Mouse (Mus musculus) embryonic fibroblast, embryonic 13.5 days (primary cell): ENCODE results near the gene Usp50.

Source experiments
- CTCF ChIP-seq: IDR thresholded peaks from 2 replicates; pipeline ENCODE4 v1.5.1; 2011; ENCODE audit warnings: mild to moderate bottlenecking, control low read depth, low read length, moderate library complexity, borderline replicate concordance; ENCODE audit not compliant: insufficient read depth
- POLR2A ChIP-seq: IDR thresholded peaks from 2 replicates; pipeline ENCODE4 v1.6.1; 2011; ENCODE audit warnings: low read depth, mild to moderate bottlenecking, control low read depth, low read length, moderate library complexity

DNA sequence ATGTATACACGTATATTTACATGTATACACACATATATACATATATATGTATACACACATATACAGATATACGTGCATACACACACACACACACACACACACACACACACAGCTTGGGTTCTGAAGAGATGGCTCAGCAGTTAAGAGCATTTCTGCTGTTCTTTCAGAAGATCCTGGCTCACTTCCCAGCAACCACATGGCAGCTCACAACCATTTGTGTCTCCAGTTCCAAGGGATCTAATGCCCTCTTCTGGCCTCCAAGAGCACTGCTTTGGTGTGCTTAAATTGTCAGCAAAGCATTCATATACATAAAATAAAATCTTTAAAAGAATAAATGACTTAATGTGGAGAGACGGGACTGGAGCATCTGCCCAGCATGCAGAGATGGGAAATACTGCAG, 837 bp downstream of the Usp50 start:
- no peak for TF ChIP-seq POLR2A
- TF ChIP-seq CTCF, result no peak
